Mouse (Mus musculus) brain, embryonic 14.5 days (tissue): Measurements from ENCODE around the gene Igfbp6. TPM values are rescaled to one million over a fixed set of nuclear protein-coding genes. Genes with fewer than 3 reads are reported as not detected.

ENCODE experiments used
- DNase-seq: peaks from one replicate; pipeline ENCODE4 v3.0.0-alpha.2; 2011; ENCODE audit warnings: low read depth
- CTCF ChIP-seq: fragments of 200-500 bp; IDR thresholded peaks from 2 replicates; pipeline ENCODE4 v1.5.1; 2012; ENCODE audit warnings: inconsistent platforms, mild to moderate bottlenecking, moderate library complexity, borderline replicate concordance; ENCODE audit not compliant: insufficient read depth, insufficient read length; ENCODE audit errors: extremely low read depth
- POLR2A ChIP-seq: fragments of 200-500 bp; IDR thresholded peaks from 2 replicates; pipeline ENCODE4 v1.6.1; 2012; ENCODE audit warnings: mild to moderate bottlenecking, inconsistent platforms, borderline replicate concordance; ENCODE audit not compliant: poor library complexity, insufficient read depth, insufficient read length, severe bottlenecking; ENCODE audit errors: extremely low read depth
- polyA plus RNA-seq: library from polyadenylated mRNA; depleted of rRNA; stranded (reverse); fragments of >200 nt; gene quantifications from 2 replicates; pipeline ENCODE4 v1.2.3, GENCODE M21; 2012; rRNA removed

Gene Igfbp6
- polyA plus RNA-seq, 1 experiment = 0.83 TPM

- no peak for DNase-seq
- no peak for TF ChIP-seq CTCF
- TF ChIP-seq POLR2A = no peak
These were observed 51.2 kb downstream of the Igfbp6 start for GRCm38 (mm10) chr15:102195373-102195772.

- TF ChIP-seq CTCF (no peak), POLR2A (no peak)
These were observed 54.7 kb downstream of the Igfbp6 start for GRCm38 (mm10) chr15:102198841-102199240.

More at GRCm38 (mm10) chr15:102198841-102199240, 54.7 kb downstream of the Igfbp6 start:
- DNase-seq = no peak

Other genes with a start within 250 kb of the Igfbp6 start
- gene Krt4, start 219.6 kb upstream of the Igfbp6 start, polyA plus RNA-seq = 2.3 and 2.6 TPM in 2 replicates
- gene Krt79, start 204.0 kb upstream of the Igfbp6 start, polyA plus RNA-seq = 0.10 and 0.23 TPM in 2 replicates
- 0.03 TPM in 1 of 2 replicates, not detected in the other for gene Krt78, start 190.1 kb upstream of the Igfbp6 start, polyA plus RNA-seq
- 2.0 and 3.7 TPM in 2 replicates for gene Krt8, start 139.9 kb upstream of the Igfbp6 start, polyA plus RNA-seq
- gene Krt18, start 116.2 kb upstream of the Igfbp6 start, polyA plus RNA-seq = 1.9 and 3.9 TPM in 2 replicates
- gene Eif4b, start 70.6 kb upstream of the Igfbp6 start, polyA plus RNA-seq = 123 and 173 TPM in 2 replicates
- gene Tns2, start 43.9 kb upstream of the Igfbp6 start, polyA plus RNA-seq = 10.2 and 18.8 TPM in 2 replicates
- 63.8 and 64.6 TPM in 2 replicates for gene Spryd3, start 8.1 kb upstream of the Igfbp6 start, polyA plus RNA-seq
- 0.15 and 0.18 TPM in 2 replicates for gene Soat2, start 6.2 kb downstream of the Igfbp6 start, polyA plus RNA-seq
- gene Zfp740, start 58.9 kb downstream of the Igfbp6 start, polyA plus RNA-seq = 91.1 and 96.5 TPM in 2 replicates
- gene Csad, start 60.4 kb downstream of the Igfbp6 start, polyA plus RNA-seq = 45.4 and 50.8 TPM in 2 replicates
- 0.30 and 0.40 TPM in 2 replicates for gene Itgb7, start 87.6 kb downstream of the Igfbp6 start, polyA plus RNA-seq
- 9.1 and 11.0 TPM in 2 replicates for gene Rarg, start 113.2 kb downstream of the Igfbp6 start, polyA plus RNA-seq
- 0.18 and 0.23 TPM in 2 replicates for gene Gm9918, start 126.2 kb downstream of the Igfbp6 start, polyA plus RNA-seq
- gene Mfsd5, start 135.1 kb downstream of the Igfbp6 start, polyA plus RNA-seq = 48.7 and 53.6 TPM in 2 replicates
- gene Espl1, start 151.9 kb downstream of the Igfbp6 start, polyA plus RNA-seq = 11.3 and 12.6 TPM in 2 replicates
- gene Pfdn5, start 181.8 kb downstream of the Igfbp6 start, polyA plus RNA-seq = 303 and 362 TPM in 2 replicates
- 109 and 137 TPM in 2 replicates for gene Myg1, start 187.3 kb downstream of the Igfbp6 start, polyA plus RNA-seq
- 33.6 and 49.2 TPM in 2 replicates for gene Aaas, start 206.4 kb downstream of the Igfbp6 start, polyA plus RNA-seq
- 0.69 and 4.1 TPM in 2 replicates for gene Sp7, start 222.8 kb downstream of the Igfbp6 start, polyA plus RNA-seq